Mouse (Mus musculus) spleen, adult 2 months (tissue): ENCODE measurements around the gene Spint1.

Experiments
- CTCF ChIP-seq: fragments of 200-500 bp; IDR thresholded peaks from 2 replicates; pipeline ENCODE4 v1.5.1; 2011; ENCODE audit warnings: mild to moderate bottlenecking, inconsistent platforms; ENCODE audit not compliant: insufficient read depth, insufficient read length, insufficient replicate concordance; ENCODE audit errors: extremely low read depth
- POLR2A ChIP-seq: fragments of 200-500 bp; IDR thresholded peaks from 2 replicates; pipeline ENCODE4 v1.6.1; 2011; ENCODE audit warnings: low read depth, low read length, inconsistent platforms

GRCm38 (mm10) chr2:119242548-119242947, 5.4 kb downstream of the Spint1 start:
- TF ChIP-seq POLR2A: no peak
- no peak for TF ChIP-seq CTCF
